Mouse (Mus musculus) forebrain, embryonic 15.5 days (tissue): ENCODE measurements around the gene Diras1. TPM values are rescaled to one million over a fixed set of nuclear protein-coding genes. Genes with fewer than 3 reads are reported as not detected.
"Not testable (repeated sequence)": the region's sequence is repeated elsewhere in the genome, so short reads cannot be mapped to it uniquely, and the experiment has no call there.

Experiments
- ATAC-seq: fragments of 200-750 bp; cut with Nextera tagmentation; replicated peaks from 2 replicates; pipeline ENCODE4 v1.8.0; 2017; ENCODE audit warnings: mild to moderate bottlenecking, moderate TSS enrichment, moderate library complexity
- H3K27ac ChIP-seq: fragments of 300-500 bp; sonication (generic); replicated peaks from 2 replicates; pipeline ENCODE4 v1.5.1; 2015; ENCODE audit warnings: mild to moderate bottlenecking, inconsistent platforms
- H3K27me3 ChIP-seq: fragments of 300-500 bp; sonication (generic); 2 replicates; pipeline ENCODE4 v1.6.1; 2015; ENCODE audit warnings: inconsistent platforms
- H3K36me3 ChIP-seq: fragments of 300-500 bp; sonication (generic); 2 replicates; pipeline ENCODE4 v1.6.1; 2015; ENCODE audit warnings: mild to moderate bottlenecking, inconsistent platforms
- H3K4me1 ChIP-seq: fragments of 300-500 bp; sonication (generic); 2 replicates; pipeline ENCODE4 v1.6.1; 2015; ENCODE audit warnings: inconsistent platforms
- H3K4me2 ChIP-seq: fragments of 300-500 bp; sonication (generic); replicated peaks from 2 replicates; pipeline ENCODE4 v1.6.1; 2015; ENCODE audit warnings: mild to moderate bottlenecking, inconsistent platforms
- H3K4me3 ChIP-seq: fragments of 300-500 bp; sonication (generic); 2 replicates; pipeline ENCODE4 v1.5.1; 2015; ENCODE audit warnings: mild to moderate bottlenecking, inconsistent platforms
- H3K9ac ChIP-seq: fragments of 300-500 bp; sonication (generic); replicated peaks from 2 replicates; pipeline ENCODE4 v1.6.1; 2015; ENCODE audit warnings: mild to moderate bottlenecking, inconsistent platforms
- H3K9me3 ChIP-seq: fragments of 300-500 bp; sonication (generic); 2 replicates; pipeline ENCODE4 v1.6.1; 2016; ENCODE audit warnings: inconsistent platforms
- WGBS: fragments of 180-500 bp; shearing (Covaris S2); methylation state at CpG from one replicate; pipeline ENCODE4 v1.1.7; 2015; ENCODE audit warnings: mixed read lengths; 5-methylcytosine and 5-hydroxymethylcytosine counted together
- polyA plus RNA-seq: library from polyadenylated mRNA; unstranded; fragments of >200 nt; fragmentation: Nextera tagmentation; extraction: Ambion mirVana; gene quantifications from 2 replicates; pipeline ENCODE4 v1.2.1, GENCODE M21; 2015

The Diras1 gene
- polyA plus RNA-seq, 1 experiment from 2014 or later = 32.6 TPM

DNA sequence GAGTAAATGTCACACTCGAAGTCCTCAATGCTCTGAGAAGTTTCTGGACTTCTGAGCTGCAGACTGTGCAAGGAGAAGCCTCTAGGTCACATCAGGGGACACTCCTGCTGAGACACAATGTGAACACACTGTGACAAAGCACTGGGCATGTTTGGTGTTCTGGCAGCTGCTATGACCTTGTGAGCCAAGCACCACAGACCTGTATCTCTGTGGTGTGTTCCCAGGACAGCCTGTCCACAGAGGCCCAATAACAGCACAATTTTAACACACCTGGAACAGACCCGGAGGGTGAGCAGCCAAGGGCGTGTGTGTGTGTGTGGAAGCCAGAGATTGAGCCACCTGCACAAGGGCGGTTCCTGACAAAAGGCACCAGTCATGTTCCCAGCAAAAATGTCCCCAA lies 30.8 kb downstream of the Diras1 start:
- no peak overlapping the region for H3K27ac ChIP-seq
- no peak for ATAC-seq
- WGBS = 55% methylated on average over 4 of the region's 4 CpGs
- 0 out of 2 replicates have a peak, but pooled peaks cover 3% of the 10 kb centered on the region for H3K27me3 ChIP-seq
- H3K4me3 ChIP-seq = no peak overlapping the region
- H3K36me3 ChIP-seq = no peaks in the 10 kb centered on the region
- H3K4me2 ChIP-seq = peak overlapping the region; percentile 34; the same call in 1 of the 2 replicates
- no peaks in the 10 kb centered on the region for H3K9me3 ChIP-seq
- H3K4me1 ChIP-seq = peaks cover 17% of the 10 kb centered on the region
- 0 out of 2 replicates have a peak overlapping the region, but pooled peaks have one; percentile 31 for H3K9ac ChIP-seq

DNA sequence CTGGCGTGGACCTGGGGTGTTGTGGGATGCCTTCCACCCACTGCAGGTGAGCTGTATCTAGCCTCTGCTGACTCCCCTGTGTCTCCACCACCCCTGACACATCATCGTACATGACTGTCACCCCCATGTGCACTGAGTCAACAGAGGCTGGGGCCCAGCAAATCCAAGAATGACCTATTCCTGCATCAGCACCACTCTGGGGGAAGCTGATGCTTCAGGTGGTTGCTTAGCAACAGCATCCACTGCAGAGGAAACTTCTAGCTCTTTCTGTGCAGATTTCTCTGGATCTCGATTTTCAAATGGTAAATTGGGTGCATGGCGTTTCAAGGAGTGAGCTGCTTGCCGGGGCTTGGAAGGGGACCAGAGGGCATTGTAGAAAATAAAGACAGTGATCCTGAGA lies 32.2 kb downstream of the Diras1 start:
- Histone ChIP-seq H3K27ac (no peak overlapping the region), H3K27me3 (0 out of 2 replicates have a peak, but pooled peaks cover 3% of the 10 kb centered on the region), H3K36me3 (no peaks in the 10 kb centered on the region), H3K9me3 (no peaks in the 10 kb centered on the region), H3K9ac (no peak overlapping the region), H3K4me2 (no peak overlapping the region), H3K4me1 (peaks cover 8% of the 10 kb centered on the region; the same call in 1 of the 2 replicates), H3K4me3 (no peak overlapping the region)
- WGBS = 53% methylated on average over 5 of the region's 5 CpGs
- ATAC-seq = no peak

DNA sequence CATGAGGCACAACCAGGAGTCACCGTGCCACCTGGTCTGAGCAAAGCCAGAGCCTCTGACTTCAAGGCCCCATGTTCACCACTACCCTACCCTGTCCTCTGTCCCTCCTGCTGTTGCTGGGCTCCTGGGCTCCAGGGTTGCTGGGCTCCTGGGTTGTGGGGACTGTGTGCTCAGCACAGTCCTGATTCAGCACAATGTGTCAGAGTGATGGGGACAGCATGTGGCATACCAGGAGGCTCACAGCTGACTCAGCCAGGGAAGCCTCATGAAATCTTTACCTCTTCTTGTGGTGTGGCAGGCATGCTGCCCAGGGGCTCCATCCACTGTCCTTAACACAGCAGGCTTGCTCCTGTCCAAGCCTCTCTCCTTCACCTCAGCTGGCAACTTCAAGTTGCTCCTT lies 33.5 kb downstream of the Diras1 start:
- Histone ChIP-seq H3K4me3 (no peak overlapping the region), H3K9me3 (no peaks in the 10 kb centered on the region), H3K27ac (no peak overlapping the region), H3K4me1 (0 out of 2 replicates have a peak, but pooled peaks cover 8% of the 10 kb centered on the region), H3K27me3 (peaks cover 8% of the 10 kb centered on the region; the same call in 1 of the 2 replicates), H3K4me2 (no peak overlapping the region), H3K36me3 (no peaks in the 10 kb centered on the region), H3K9ac (no peak overlapping the region)
- no peak for ATAC-seq
- 88% methylated on average over 1 of the region's 1 CpGs for WGBS

- Histone ChIP-seq H3K27me3 (peaks cover 14% of the 10 kb centered on the region; the same call in 1 of the 2 replicates), H3K4me1 (0 out of 2 replicates have a peak, but pooled peaks cover 8% of the 10 kb centered on the region), H3K27ac (no peak overlapping the region), H3K4me2 (no peak overlapping the region), H3K9me3 (no peaks in the 10 kb centered on the region), H3K9ac (no peak overlapping the region), H3K4me3 (no peak overlapping the region), H3K36me3 (no peaks in the 10 kb centered on the region)
- ATAC-seq = no peak
- 17% methylated on average over 3 of the region's 3 CpGs for WGBS
Measured at GRCm38 (mm10) chr10:80991007-80991406, 34.5 kb downstream of the Diras1 start.

GRCm38 (mm10) chr10:80990406-80990805 lies 35.1 kb downstream of the Diras1 start:
- Histone ChIP-seq H3K9ac (no peak overlapping the region), H3K36me3 (no peaks in the 10 kb centered on the region), H3K4me3 (no peak overlapping the region), H3K9me3 (no peaks in the 10 kb centered on the region), H3K27ac (no peak overlapping the region), H3K4me2 (no peak overlapping the region), H3K4me1 (peaks cover 12% of the 10 kb centered on the region), H3K27me3 (peaks cover 20% of the 10 kb centered on the region)
- no peak for ATAC-seq
- WGBS = 68% methylated on average over 7 of the region's 7 CpGs

GRCm38 (mm10) chr10:80989854-80990253 lies 35.6 kb downstream of the Diras1 start:
- ATAC-seq, H3K4me2 ChIP-seq, H3K27ac ChIP-seq, H3K9me3 ChIP-seq, H3K4me3 ChIP-seq, H3K36me3 ChIP-seq, H3K4me1 ChIP-seq, H3K9ac ChIP-seq: not testable (repeated sequence)
- 69% methylated on average over 4 of the region's 4 CpGs for WGBS
- H3K27me3 ChIP-seq = peaks cover 26% of the 10 kb centered on the region

DNA sequence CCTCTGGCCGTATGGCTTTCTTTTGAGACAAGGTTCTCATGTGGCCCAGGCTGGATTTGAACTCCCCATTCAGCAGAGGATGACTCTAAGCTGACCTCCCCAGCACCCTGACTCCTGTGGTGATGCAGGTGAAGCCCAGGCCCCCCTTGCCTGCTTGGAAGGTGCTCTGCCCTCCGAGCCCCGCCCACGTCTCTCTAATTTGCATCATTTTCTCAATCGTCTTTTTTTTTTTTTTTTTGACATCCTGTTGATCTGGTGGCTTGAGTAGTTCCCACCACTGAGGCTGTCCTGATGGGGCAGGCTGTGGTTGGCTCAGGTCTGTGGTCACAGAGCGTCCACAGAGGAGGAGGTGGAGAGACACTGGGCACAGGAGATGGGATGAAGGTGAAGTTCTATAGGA lies 36.0 kb downstream of the Diras1 start:
- H3K4me1 ChIP-seq = peaks cover 8% of the 10 kb centered on the region
- H3K36me3 ChIP-seq = no peaks in the 10 kb centered on the region
- peaks cover 29% of the 10 kb centered on the region for H3K27me3 ChIP-seq
- no peak overlapping the region for H3K4me2 ChIP-seq
- H3K4me3 ChIP-seq = no peak overlapping the region
- 68% methylated on average over 6 of the region's 6 CpGs for WGBS
- no peaks in the 10 kb centered on the region for H3K9me3 ChIP-seq
- no peak overlapping the region for H3K27ac ChIP-seq
- no peak overlapping the region for H3K9ac ChIP-seq
- ATAC-seq = no peak

DNA sequence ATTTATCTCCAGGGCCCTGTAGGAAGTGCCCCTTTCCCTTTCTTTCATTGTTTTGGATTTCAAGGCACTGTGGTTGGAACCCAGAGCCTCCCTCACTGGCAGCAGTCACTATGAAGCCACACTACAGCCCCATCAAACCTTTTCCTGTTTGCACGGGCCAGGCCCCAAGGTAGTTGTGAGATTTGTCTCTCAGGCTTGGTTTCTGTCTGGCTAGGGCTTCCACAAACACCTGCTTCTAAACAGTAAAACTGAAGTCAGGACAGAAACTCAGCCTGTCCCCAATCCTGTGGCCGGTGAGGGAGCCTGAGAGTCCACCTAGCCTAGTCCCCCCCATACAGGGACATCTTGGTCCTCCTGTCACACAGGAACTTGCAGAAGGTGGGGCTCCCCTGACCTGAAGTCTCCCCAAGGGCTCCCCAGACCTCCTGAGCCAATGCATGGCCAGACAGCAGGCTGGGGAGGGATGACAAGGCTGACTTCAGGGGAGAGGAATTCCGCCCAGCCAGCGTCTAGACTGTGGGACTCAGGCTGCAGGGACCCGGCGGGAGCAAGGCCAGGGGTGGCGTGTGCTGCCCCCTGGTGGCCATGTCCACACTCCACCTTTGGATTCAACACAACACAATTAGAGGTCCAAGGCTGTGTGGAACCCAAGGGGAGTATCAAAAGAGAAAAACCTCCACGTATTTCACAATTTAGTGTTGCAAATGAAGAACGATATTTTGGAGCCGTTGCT lies 37.6 kb downstream of the Diras1 start:
- no peak overlapping the region for H3K27ac ChIP-seq
- no peaks in the 10 kb centered on the region for H3K36me3 ChIP-seq
- WGBS = 14% methylated on average over 10 of the region's 10 CpGs
- H3K4me1 ChIP-seq = peaks cover 8% of the 10 kb centered on the region
- H3K4me2 ChIP-seq = no peak overlapping the region
- peak; percentile 83 for ATAC-seq
- peaks cover 34% of the 10 kb centered on the region for H3K27me3 ChIP-seq
- H3K9me3 ChIP-seq = no peaks in the 10 kb centered on the region
- H3K9ac ChIP-seq = no peak overlapping the region
- H3K4me3 ChIP-seq = no peak overlapping the region

DNA sequence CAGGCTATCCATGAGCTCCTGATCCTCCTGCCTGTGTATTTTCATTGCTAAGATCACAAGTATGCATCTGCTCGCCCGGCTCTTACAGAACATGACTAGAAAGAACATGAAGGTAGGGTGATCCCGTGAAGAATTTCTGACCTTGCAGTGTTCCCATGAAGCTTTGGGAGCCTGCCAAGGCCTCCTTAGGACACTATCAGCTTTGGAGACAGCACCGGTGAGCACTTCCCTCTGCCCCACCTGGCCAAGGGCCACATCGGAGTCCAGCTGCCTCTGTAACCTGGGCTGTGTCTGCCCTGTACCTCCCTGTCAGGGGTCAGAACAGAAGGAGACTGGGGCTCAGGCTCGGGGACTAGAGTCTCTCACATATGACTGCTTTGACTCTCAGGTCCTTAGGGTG lies 38.7 kb downstream of the Diras1 start:
- no peak overlapping the region for H3K9ac ChIP-seq
- H3K4me3 ChIP-seq = no peak overlapping the region
- H3K27me3 ChIP-seq = peaks cover 34% of the 10 kb centered on the region
- H3K36me3 ChIP-seq = no peaks in the 10 kb centered on the region
- no peak overlapping the region for H3K4me2 ChIP-seq
- 74% methylated on average over 6 of the region's 6 CpGs for WGBS
- no peak overlapping the region for H3K27ac ChIP-seq
- no peaks in the 10 kb centered on the region for H3K9me3 ChIP-seq
- no peak for ATAC-seq
- H3K4me1 ChIP-seq = peaks cover 8% of the 10 kb centered on the region

DNA sequence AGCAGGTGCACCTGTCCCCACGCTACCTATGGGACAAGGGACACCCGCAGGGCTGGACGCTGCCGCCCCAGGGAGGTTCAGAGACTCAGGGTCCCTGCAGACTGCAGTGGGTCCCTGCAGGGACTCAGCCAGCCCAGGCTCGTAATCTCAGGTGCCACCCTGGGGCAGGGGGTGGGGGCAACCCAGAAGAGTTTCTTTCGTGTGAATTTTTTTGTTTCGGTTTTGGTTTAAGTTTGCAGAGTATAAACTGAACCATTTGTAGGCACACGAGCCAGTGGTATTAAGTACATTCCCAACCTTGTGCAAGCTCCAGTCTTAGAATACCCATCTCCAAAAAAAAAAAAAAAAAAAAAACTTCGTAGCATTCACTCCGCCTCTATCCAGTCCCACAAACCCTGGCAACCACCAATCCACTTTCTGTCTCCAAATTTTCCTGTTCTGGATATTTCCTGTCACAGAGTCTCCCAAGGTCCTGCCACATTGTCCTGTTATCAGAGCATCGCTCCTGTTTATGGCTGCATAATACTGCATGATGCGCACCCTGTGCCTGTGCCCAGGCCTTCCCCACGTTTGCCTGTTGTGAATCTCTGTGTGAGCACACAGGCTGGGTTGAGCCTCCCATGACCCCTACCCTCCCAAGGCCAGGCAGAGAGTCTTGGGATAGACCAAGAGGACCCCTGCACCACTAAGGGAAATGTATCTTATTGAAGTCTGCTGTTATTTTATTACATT lies 39.3 kb downstream of the Diras1 start:
- no peaks in the 10 kb centered on the region for H3K36me3 ChIP-seq
- 32% methylated on average over 13 of the region's 13 CpGs for WGBS
- no peak overlapping the region for H3K4me3 ChIP-seq
- H3K4me2 ChIP-seq = peak overlapping the region; percentile 21; the same call in 1 of the 2 replicates
- H3K4me1 ChIP-seq = peaks cover 8% of the 10 kb centered on the region
- H3K27ac ChIP-seq = no peak overlapping the region
- H3K27me3 ChIP-seq = peaks cover 34% of the 10 kb centered on the region
- no peaks in the 10 kb centered on the region for H3K9me3 ChIP-seq
- H3K9ac ChIP-seq = no peak overlapping the region
- ATAC-seq = no peak

- WGBS = 9% methylated on average over 37 of the region's 37 CpGs
- no peak for ATAC-seq
- Histone ChIP-seq H3K9ac (no peak overlapping the region), H3K27me3 (peaks cover 34% of the 10 kb centered on the region), H3K4me1 (peaks cover 8% of the 10 kb centered on the region), H3K9me3 (no peaks in the 10 kb centered on the region), H3K27ac (no peak overlapping the region), H3K4me2 (peak overlapping the region; percentile 21), H3K36me3 (no peaks in the 10 kb centered on the region), H3K4me3 (0 out of 2 replicates have a peak overlapping the region, but pooled peaks have one; percentile 5)
Measured at GRCm38 (mm10) chr10:80985241-80985969, 40.1 kb downstream of the Diras1 start.

DNA sequence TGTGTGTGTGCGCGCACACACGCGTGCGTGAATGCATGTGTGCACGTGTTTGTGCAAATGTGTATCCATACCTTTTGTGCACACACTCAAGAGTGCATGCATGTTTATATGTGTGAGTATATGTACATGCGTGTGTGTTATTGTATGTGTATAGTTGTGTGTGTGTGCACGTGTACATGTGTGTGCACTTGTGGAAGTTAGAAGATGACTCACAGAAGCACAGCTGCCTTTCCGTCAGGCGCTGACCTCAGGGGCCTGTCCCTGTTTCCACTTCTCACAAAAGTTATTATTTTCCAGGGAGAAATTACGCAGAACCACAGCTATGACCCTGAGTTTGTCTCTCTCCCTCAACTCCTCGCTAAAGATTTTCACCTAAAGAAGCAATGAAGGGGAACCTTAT lies 41.2 kb downstream of the Diras1 start:
- peaks cover 8% of the 10 kb centered on the region for H3K4me1 ChIP-seq
- H3K27me3 ChIP-seq = peaks cover 34% of the 10 kb centered on the region
- no peak overlapping the region for H3K4me3 ChIP-seq
- no peaks in the 10 kb centered on the region for H3K36me3 ChIP-seq
- H3K9me3 ChIP-seq = no peaks in the 10 kb centered on the region
- WGBS = 91% methylated on average over 12 of the region's 12 CpGs
- ATAC-seq = no peak
- no peak overlapping the region for H3K27ac ChIP-seq
- H3K9ac ChIP-seq = no peak overlapping the region
- H3K4me2 ChIP-seq = no peak overlapping the region
